Mouse (Mus musculus) thymus, adult 2 months (tissue): ENCODE results near the gene Pjvk.

ENCODE experiments used
- CTCF ChIP-seq: fragments of 200-500 bp; IDR thresholded peaks from 2 replicates; pipeline ENCODE4 v1.5.1; 2012; ENCODE audit warnings: mild to moderate bottlenecking, control low read depth, low read length, moderate library complexity, borderline replicate concordance; ENCODE audit not compliant: control insufficient read depth, poor library complexity, insufficient read depth; ENCODE audit errors: extremely low read depth
- POLR2A ChIP-seq: fragments of 200-500 bp; IDR thresholded peaks from 2 replicates; pipeline ENCODE4 v1.6.1; 2012; ENCODE audit warnings: mild to moderate bottlenecking, low read length, control low read depth, moderate library complexity; ENCODE audit not compliant: control insufficient read depth, poor library complexity, insufficient read depth; ENCODE audit errors: extremely low read depth

DNA sequence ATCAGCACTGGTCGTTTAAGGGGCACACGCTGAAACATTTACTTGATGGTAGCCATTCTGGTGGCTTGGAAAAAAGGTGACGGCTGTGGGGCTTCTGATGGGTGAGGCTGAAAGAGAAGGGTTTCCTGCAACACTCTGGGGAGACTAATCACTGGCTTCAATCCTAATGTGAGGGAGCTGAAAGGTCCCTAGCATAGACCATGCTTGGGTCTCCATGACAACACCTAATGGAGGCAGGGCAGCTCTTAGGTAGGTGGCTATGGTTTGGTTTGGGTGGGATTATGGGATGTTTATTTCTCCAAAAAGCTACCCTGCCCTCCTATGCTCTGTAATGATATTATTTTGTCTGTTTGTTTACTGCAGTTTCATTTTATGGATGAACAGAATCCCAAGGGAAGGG, 7.2 kb downstream of the Pjvk start:
- no peak for TF ChIP-seq POLR2A
- no peak for TF ChIP-seq CTCF
